Mouse (Mus musculus): ENCODE data around the gene Epop. TPM values are rescaled to one million over a fixed set of nuclear protein-coding genes. Genes with fewer than 3 reads are reported as not detected.

The Epop gene
- total and polyA plus RNA-seq, 2 experiments from 2014 or later: 0.15 to 6.0 TPM

- TF ChIP-seq EP300 (IDR thresholded peaks at IDR 0.05; ENCODE audit: low read depth): no peak
- no peak for TF ChIP-seq CTCF (IDR thresholded peaks at IDR 0.05; ENCODE audit: low read depth)
- ATAC-seq (ENCODE audit: insufficient read depth, low read depth): no peak
These were observed 45.0 kb downstream of the Epop start for GRCm38 (mm10) chr11:97584476-97584875.

GRCm38 (mm10) chr11:97579088-97579857 lies 50.2 kb downstream of the Epop start:
- no peak overlapping the region for H3K4me2 ChIP-seq (ENCODE audit: low read depth, low read length)
- H3K9me3 ChIP-seq (replicated peaks; ENCODE audit: control insufficient read depth, low read length): no peaks in the 10 kb centered on the region
- ATAC-seq (ENCODE audit: insufficient read depth, low read depth) (no peak), DNase-seq (ENCODE audit: low spot score) (no peak)
- H3K4me3 ChIP-seq (ENCODE audit: low read depth, low read length): no peak overlapping the region
- TF ChIP-seq CTCF (IDR thresholded peaks at IDR 0.05; ENCODE audit: low read depth) (no peak), EP300 (IDR thresholded peaks at IDR 0.05; ENCODE audit: low read depth) (no peak)
- no peaks in the 10 kb centered on the region for H3K4me1 ChIP-seq (ENCODE audit: control insufficient read depth, insufficient read depth)
- 22% methylated on average over 10 of the region's 10 CpGs for WGBS
- peaks cover 43% of the 10 kb centered on the region for H3K27me3 ChIP-seq (ENCODE audit: control insufficient read depth, insufficient read depth, low read length)
- H3K9ac ChIP-seq (replicated peaks; ENCODE audit: low read depth, low read length): no peak overlapping the region
- no peaks in the 10 kb centered on the region for H3K36me3 ChIP-seq (replicated peaks; ENCODE audit: control insufficient read depth, insufficient read depth, low read length)
- H3K27ac ChIP-seq (ENCODE audit: low read depth): no peak overlapping the region

More at GRCm38 (mm10) chr11:97584476-97584875, 45.0 kb downstream of the Epop start:
- H3K27me3 ChIP-seq (ENCODE audit: control insufficient read depth, insufficient read depth, low read length): peaks cover 3% of the 10 kb centered on the region; the same call in 1 of the 2 replicates
- H3K9me3 ChIP-seq (replicated peaks; ENCODE audit: control insufficient read depth, low read length): no peaks in the 10 kb centered on the region
- 74% methylated on average over 7 of the region's 7 CpGs for whole genome bisulfite sequencing
- no peak overlapping the region for H3K27ac ChIP-seq (ENCODE audit: low read depth)
- H3K36me3 ChIP-seq (replicated peaks; ENCODE audit: control insufficient read depth, insufficient read depth, low read length): no peaks in the 10 kb centered on the region
- no peak overlapping the region for H3K4me3 ChIP-seq (ENCODE audit: low read depth, low read length)
- H3K9ac ChIP-seq (replicated peaks; ENCODE audit: low read depth, low read length): no peak overlapping the region
- no peak for DNase-seq (ENCODE audit: low spot score)
- no peak overlapping the region for H3K4me2 ChIP-seq (ENCODE audit: low read depth, low read length)
- H3K4me1 ChIP-seq (ENCODE audit: control insufficient read depth, insufficient read depth): peaks cover 4% of the 10 kb centered on the region; the same call in 1 of the 2 replicates

GRCm38 (mm10) chr11:97578286-97578685 lies 51.2 kb downstream of the Epop start:
- H3K27me3 ChIP-seq (ENCODE audit: control insufficient read depth, insufficient read depth, low read length): peaks cover 53% of the 10 kb centered on the region
- H3K9ac ChIP-seq (replicated peaks; ENCODE audit: low read depth, low read length): no peak overlapping the region
- ATAC-seq (ENCODE audit: insufficient read depth, low read depth) (no peak), DNase-seq (ENCODE audit: low spot score) (no peak)
- no peaks in the 10 kb centered on the region for H3K9me3 ChIP-seq (replicated peaks; ENCODE audit: control insufficient read depth, low read length)
- no peaks in the 10 kb centered on the region for H3K36me3 ChIP-seq (replicated peaks; ENCODE audit: control insufficient read depth, insufficient read depth, low read length)
- no peak overlapping the region for H3K27ac ChIP-seq (ENCODE audit: low read depth)
- TF ChIP-seq EP300 (IDR thresholded peaks at IDR 0.05; ENCODE audit: low read depth) (no peak), CTCF (IDR thresholded peaks at IDR 0.05; ENCODE audit: low read depth) (no peak)
- no peak overlapping the region for H3K4me3 ChIP-seq (ENCODE audit: low read depth, low read length)
- WGBS: 39% methylated on average over 2 of the region's 2 CpGs
- no peak overlapping the region for H3K4me2 ChIP-seq (ENCODE audit: low read depth, low read length)
- H3K4me1 ChIP-seq (ENCODE audit: control insufficient read depth, insufficient read depth): no peaks in the 10 kb centered on the region

Small RNA genes lying within 50 kb of the gene (microRNA-seq; reads per million reads assigned to microRNA genes)
- gene Gm24158 (not detected), gene Mir6927 (0.71 reads per million)

Other genes with a start within 250 kb of the Epop start
- 44.0 and 53.5 TPM in 2 replicates for gene Arhgap23, start 214.2 kb downstream of the Epop start, total RNA-seq (2014; rRNA removed; ENCODE audit: low replicate concordance)
- 3.7 and 3.8 TPM in 2 replicates for gene Arhgap23, start 214.2 kb downstream of the Epop start, polyA plus RNA-seq (2015; fragmentation: Nextera tagmentation; extraction: Ambion mirVana)
- gene 4933428G20Rik, start 129.4 kb downstream of the Epop start, total RNA-seq (2014; rRNA removed; ENCODE audit: low replicate concordance): not detected in 2 replicates
- 0.45 TPM in 2 replicates for gene 4933428G20Rik, start 129.4 kb downstream of the Epop start, polyA plus RNA-seq (2015; fragmentation: Nextera tagmentation; extraction: Ambion mirVana)
- gene Srcin1, start 53.5 kb downstream of the Epop start, total RNA-seq (2014; rRNA removed; ENCODE audit: low replicate concordance): not detected in 2 replicates
- gene Srcin1, start 53.5 kb downstream of the Epop start, polyA plus RNA-seq (2015; fragmentation: Nextera tagmentation; extraction: Ambion mirVana): 0.04 TPM in 1 of 2 replicates, not detected in the other
- 45.2 and 46.1 TPM in 2 replicates for gene Mllt6, start 33.7 kb upstream of the Epop start, total RNA-seq (2014; rRNA removed; ENCODE audit: low replicate concordance)
- gene Mllt6, start 33.7 kb upstream of the Epop start, polyA plus RNA-seq (2015; fragmentation: Nextera tagmentation; extraction: Ambion mirVana): 1.6 and 1.7 TPM in 2 replicates
- 46.1 and 50.8 TPM in 2 replicates for gene Cisd3, start 56.1 kb upstream of the Epop start, total RNA-seq (2014; rRNA removed; ENCODE audit: low replicate concordance)
- gene Cisd3, start 56.1 kb upstream of the Epop start, polyA plus RNA-seq (2015; fragmentation: Nextera tagmentation; extraction: Ambion mirVana): 125 and 135 TPM in 2 replicates
- 1.1 and 3.6 TPM in 2 replicates for gene Pcgf2, start 70.8 kb upstream of the Epop start, total RNA-seq (2014; rRNA removed; ENCODE audit: low replicate concordance)
- gene Pcgf2, start 70.8 kb upstream of the Epop start, polyA plus RNA-seq (2015; fragmentation: Nextera tagmentation; extraction: Ambion mirVana): 6.0 and 7.1 TPM in 2 replicates
- gene Psmb3, start 73.7 kb upstream of the Epop start, total RNA-seq (2014; rRNA removed; ENCODE audit: low replicate concordance): 486 and 592 TPM in 2 replicates
- 495 and 503 TPM in 2 replicates for gene Psmb3, start 73.7 kb upstream of the Epop start, polyA plus RNA-seq (2015; fragmentation: Nextera tagmentation; extraction: Ambion mirVana)
- gene Pip4k2b, start 115.0 kb upstream of the Epop start, total RNA-seq (2014; rRNA removed; ENCODE audit: low replicate concordance): 12.6 and 12.7 TPM in 2 replicates
- gene Pip4k2b, start 115.0 kb upstream of the Epop start, polyA plus RNA-seq (2015; fragmentation: Nextera tagmentation; extraction: Ambion mirVana): 0.79 and 0.95 TPM in 2 replicates
- 3.2 and 3.5 TPM in 2 replicates for gene Cwc25, start 136.9 kb upstream of the Epop start, total RNA-seq (2014; rRNA removed; ENCODE audit: low replicate concordance)
- gene Cwc25, start 136.9 kb upstream of the Epop start, polyA plus RNA-seq (2015; fragmentation: Nextera tagmentation; extraction: Ambion mirVana): 7.7 and 8.2 TPM in 2 replicates
- gene 1700001P01Rik, start 146.2 kb upstream of the Epop start, total RNA-seq (2014; rRNA removed; ENCODE audit: low replicate concordance): not detected in 2 replicates
- not detected in 2 replicates for gene 1700001P01Rik, start 146.2 kb upstream of the Epop start, polyA plus RNA-seq (2015; fragmentation: Nextera tagmentation; extraction: Ambion mirVana)
- gene Rpl23, start 152.7 kb upstream of the Epop start, total RNA-seq (2014; rRNA removed; ENCODE audit: low replicate concordance): 192 and 208 TPM in 2 replicates
- gene Rpl23, start 152.7 kb upstream of the Epop start, polyA plus RNA-seq (2015; fragmentation: Nextera tagmentation; extraction: Ambion mirVana): 394 and 409 TPM in 2 replicates
- 34.2 and 45.7 TPM in 2 replicates for gene Lasp1, start 169.3 kb upstream of the Epop start, total RNA-seq (2014; rRNA removed; ENCODE audit: low replicate concordance)
- 26.5 and 27.8 TPM in 2 replicates for gene Lasp1, start 169.3 kb upstream of the Epop start, polyA plus RNA-seq (2015; fragmentation: Nextera tagmentation; extraction: Ambion mirVana)
- gene B230217C12Rik, start 211.1 kb upstream of the Epop start, total RNA-seq (2014; rRNA removed; ENCODE audit: low replicate concordance): 0.23 and 1.4 TPM in 2 replicates
- 0.97 and 1.6 TPM in 2 replicates for gene B230217C12Rik, start 211.1 kb upstream of the Epop start, polyA plus RNA-seq (2015; fragmentation: Nextera tagmentation; extraction: Ambion mirVana)

All from heart, postnatal 0 days (tissue).